Mouse (Mus musculus): ENCODE measurements around the gene Tox4. TPM values are rescaled to one million over a fixed set of nuclear protein-coding genes. Genes with fewer than 3 reads are reported as not detected.

Gene Tox4
- polyA plus RNA-seq, 1 experiment from 2014 or later: 43.4 TPM

DNA sequence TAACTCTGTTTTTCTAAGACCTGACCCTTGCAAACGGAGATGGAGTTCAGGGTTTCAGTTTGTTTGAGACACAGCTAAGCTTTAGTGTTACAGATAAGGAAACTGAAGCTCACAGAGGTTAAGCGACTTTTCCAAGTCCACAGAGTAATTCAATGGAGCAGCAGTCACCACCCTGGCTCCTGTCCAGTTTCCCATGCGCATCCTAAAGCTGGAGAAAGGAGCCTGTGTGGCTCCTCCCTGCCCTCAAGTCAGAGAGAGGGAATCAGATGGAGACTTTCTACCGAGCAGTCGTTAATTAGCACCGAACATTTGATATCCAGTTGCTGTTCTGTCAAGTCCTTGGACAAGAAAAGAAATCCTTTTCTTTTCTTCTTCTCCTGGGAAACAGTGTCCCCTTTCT is 40.4 kb downstream of the Tox4 start:
- ATAC-seq (ENCODE audit: low read depth): no peak
- 34% methylated on average over 6 of the region's 6 CpGs for WGBS
- H3K9me3 ChIP-seq (ENCODE audit: control insufficient read depth, low read length): no peaks in the 10 kb centered on the region
- no peak overlapping the region for H3K9ac ChIP-seq (ENCODE audit: low read length)
- H3K27ac ChIP-seq (ENCODE audit: low read length): no peak overlapping the region
- H3K36me3 ChIP-seq (ENCODE audit: control insufficient read depth, insufficient read depth, low read length): peaks cover 4% of the 10 kb centered on the region
- no peak overlapping the region for H3K4me2 ChIP-seq (ENCODE audit: low read depth, low read length)
- peaks cover 14% of the 10 kb centered on the region for H3K4me1 ChIP-seq (replicated peaks; ENCODE audit: control insufficient read depth, insufficient read depth, low read length)
- 0 out of 2 replicates have a peak, but pooled peaks cover 2% of the 10 kb centered on the region for H3K27me3 ChIP-seq (ENCODE audit: control insufficient read depth, insufficient read depth, low read depth, low read length)
- no peak overlapping the region for H3K4me3 ChIP-seq (ENCODE audit: low read length)

DNA sequence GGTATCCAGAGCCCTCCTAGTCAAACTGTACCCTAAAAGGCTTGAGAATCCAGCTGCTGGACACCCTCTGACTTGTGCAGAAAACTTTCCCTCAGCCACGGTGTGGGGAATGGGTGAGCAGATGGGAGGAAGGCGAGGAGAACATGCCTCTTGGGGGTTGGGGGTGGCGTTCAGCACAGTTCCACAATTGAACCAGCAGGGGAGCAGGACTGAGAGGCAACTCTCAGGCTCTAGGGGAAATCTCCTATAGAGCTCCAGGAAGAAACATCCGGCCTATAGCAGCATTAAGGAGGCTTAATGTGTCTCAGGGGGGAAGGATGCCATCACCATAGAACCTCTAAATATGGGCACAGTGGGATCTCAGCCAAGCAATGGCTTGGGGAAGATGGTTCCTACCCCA is 46.9 kb downstream of the Tox4 start:
- peaks cover 33% of the 10 kb centered on the region for H3K27me3 ChIP-seq (ENCODE audit: control insufficient read depth, insufficient read depth, low read depth, low read length)
- peaks cover 7% of the 10 kb centered on the region for H3K4me1 ChIP-seq (replicated peaks; ENCODE audit: control insufficient read depth, insufficient read depth, low read length)
- H3K9ac ChIP-seq (ENCODE audit: low read length): no peak overlapping the region
- no peaks in the 10 kb centered on the region for H3K36me3 ChIP-seq (ENCODE audit: control insufficient read depth, insufficient read depth, low read length)
- H3K4me3 ChIP-seq (ENCODE audit: low read length): no peak overlapping the region
- H3K9me3 ChIP-seq (ENCODE audit: control insufficient read depth, low read length): no peaks in the 10 kb centered on the region
- no peak for ATAC-seq (ENCODE audit: low read depth)
- no peak overlapping the region for H3K4me2 ChIP-seq (ENCODE audit: low read depth, low read length)
- 19% methylated on average over 4 of the region's 4 CpGs for WGBS
- H3K27ac ChIP-seq (ENCODE audit: low read length): no peak overlapping the region

DNA sequence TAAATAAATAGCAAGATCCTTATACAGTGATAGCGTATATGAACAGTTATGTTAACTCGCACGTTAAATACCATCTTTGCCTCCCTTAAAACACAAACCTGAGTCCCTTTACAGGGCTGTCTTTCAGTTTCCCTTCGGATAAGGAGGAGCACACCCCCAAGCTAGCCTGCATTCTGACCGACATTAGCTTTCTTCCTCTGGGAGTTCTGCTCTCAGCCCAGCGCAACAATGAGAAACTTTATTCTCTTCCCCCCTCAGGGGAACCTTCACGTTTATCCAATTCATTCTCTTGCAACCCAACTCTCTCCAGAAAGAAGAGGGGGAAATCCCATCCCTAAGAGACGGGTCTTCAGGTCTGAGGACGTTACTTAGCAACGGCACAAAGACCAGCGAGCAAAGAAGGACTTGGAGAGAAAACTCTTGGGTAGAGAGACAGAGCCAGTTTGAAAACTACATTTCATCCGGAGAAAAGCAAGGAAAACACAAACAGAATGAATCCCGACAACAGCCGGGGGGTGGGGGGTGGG is 48.5 kb downstream of the Tox4 start:
- Histone ChIP-seq H3K4me3 (ENCODE audit: low read length) (peak overlapping the region; percentile 45), H3K4me1 (replicated peaks; ENCODE audit: control insufficient read depth, insufficient read depth, low read length) (peaks cover 7% of the 10 kb centered on the region), H3K27me3 (ENCODE audit: control insufficient read depth, insufficient read depth, low read depth, low read length) (peaks cover 42% of the 10 kb centered on the region), H3K36me3 (ENCODE audit: control insufficient read depth, insufficient read depth, low read length) (no peaks in the 10 kb centered on the region), H3K9ac (ENCODE audit: low read length) (peak overlapping the region; percentile 17), H3K4me2 (ENCODE audit: low read depth, low read length) (peak overlapping the region; percentile 74), H3K9me3 (ENCODE audit: control insufficient read depth, low read length) (no peaks in the 10 kb centered on the region), H3K27ac (ENCODE audit: low read length) (no peak overlapping the region)
- WGBS: 3% methylated on average over 14 of the region's 14 CpGs
- ATAC-seq (ENCODE audit: low read depth): no peak

DNA sequence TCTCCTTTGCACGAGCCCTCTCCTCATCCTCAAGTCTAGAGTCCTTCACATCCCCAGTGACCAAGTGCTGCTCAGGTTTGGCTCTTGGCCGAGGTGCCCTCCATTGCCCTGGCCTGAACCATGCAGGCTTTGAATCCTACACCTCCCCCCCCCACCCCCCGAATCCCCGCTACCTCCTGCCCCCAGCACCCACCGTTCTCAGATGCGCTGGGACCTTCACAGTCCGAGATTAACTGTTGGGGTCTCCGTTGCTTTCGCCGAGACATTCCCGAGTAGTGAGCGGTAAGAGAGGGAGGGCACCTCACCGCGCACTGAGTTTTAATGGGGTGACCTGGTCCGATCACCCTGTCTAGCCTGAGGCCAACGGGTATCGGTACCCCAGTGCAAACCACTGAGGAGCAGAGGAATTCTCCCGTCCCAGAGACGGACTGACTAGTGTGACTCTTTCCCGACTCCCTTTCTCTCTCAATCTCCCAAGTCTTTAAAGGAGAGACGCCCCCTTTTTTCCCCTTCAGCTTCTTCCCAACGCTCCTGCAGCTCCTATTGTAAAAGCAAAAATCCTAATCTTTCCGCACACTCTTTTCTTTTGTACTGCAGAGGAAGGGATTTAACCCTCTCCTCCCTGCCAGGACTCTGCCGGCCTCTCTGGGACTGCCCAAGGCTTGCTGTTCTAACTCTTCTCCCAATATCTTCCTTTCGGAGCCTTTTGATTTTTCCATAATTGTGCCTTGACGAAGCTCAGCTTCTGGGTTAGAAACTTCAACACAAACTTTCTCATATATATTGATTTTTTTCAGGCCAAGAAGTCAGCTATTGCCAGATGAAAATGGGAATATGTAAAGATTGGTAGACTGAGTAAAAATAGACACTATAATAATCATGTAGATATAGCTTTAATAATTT is 49.2 kb downstream of the Tox4 start, which contains the start of gene Sall2:
Gene Sall2, minus strand, starts transcription at position 853 of the 903 bp plus-strand sequence.
- H3K9ac ChIP-seq (ENCODE audit: low read length): peak within 1 kb of the TSS; percentile 17

DNA sequence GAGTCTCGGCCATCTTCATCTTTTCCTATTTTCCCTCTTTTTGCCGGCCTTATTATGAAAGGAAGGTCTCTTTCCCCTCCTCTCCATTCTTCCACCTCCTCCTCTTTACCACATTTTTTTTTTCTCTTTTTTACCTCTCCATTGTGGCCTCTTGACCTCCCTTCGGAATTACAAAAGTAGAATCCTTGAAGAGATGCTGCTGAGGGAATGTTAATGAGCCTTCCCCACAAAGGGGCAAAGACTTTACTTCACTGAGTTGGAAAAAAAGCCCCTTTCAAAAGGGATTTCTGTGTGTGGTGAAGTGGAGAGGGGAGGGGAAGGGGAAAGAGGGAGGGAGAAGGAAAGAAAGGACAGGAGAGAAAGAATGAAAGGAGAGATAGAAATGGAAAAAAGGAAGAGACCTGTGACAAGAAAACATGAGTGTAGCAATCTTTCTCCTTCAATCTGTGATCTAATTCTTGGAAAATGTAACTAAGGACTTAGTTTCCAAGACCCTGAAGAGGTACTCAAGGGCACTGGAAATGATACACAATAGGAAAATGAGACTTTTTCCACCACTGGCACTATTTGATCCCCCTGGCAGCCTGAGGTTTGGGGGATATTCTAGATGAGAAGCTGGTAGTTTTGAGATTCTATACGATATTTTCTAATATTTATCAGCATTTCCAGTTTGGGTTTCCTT is 52.3 kb downstream of the Tox4 start:
- no peak overlapping the region for H3K4me2 ChIP-seq (ENCODE audit: low read depth, low read length)
- H3K9ac ChIP-seq (ENCODE audit: low read length): no peak overlapping the region
- 30% methylated on average over 4 of the region's 4 CpGs for WGBS
- peaks cover 7% of the 10 kb centered on the region for H3K4me1 ChIP-seq (replicated peaks; ENCODE audit: control insufficient read depth, insufficient read depth, low read length)
- H3K4me3 ChIP-seq (ENCODE audit: low read length): no peak overlapping the region
- no peaks in the 10 kb centered on the region for H3K36me3 ChIP-seq (ENCODE audit: control insufficient read depth, insufficient read depth, low read length)
- no peak overlapping the region for H3K27ac ChIP-seq (ENCODE audit: low read length)
- peaks cover 40% of the 10 kb centered on the region for H3K27me3 ChIP-seq (ENCODE audit: control insufficient read depth, insufficient read depth, low read depth, low read length)
- H3K9me3 ChIP-seq (ENCODE audit: control insufficient read depth, low read length): no peaks in the 10 kb centered on the region
- no peak for ATAC-seq (ENCODE audit: low read depth)

More for the DNA sequence above, 49.2 kb downstream of the Tox4 start, which contains the start of gene Sall2:
- Histone ChIP-seq H3K4me1 (replicated peaks; ENCODE audit: control insufficient read depth, insufficient read depth, low read length) (peaks cover 7% of the 10 kb centered on the region), H3K27ac (ENCODE audit: low read length) (no peak within 1 kb of the TSS), H3K36me3 (ENCODE audit: control insufficient read depth, insufficient read depth, low read length) (no peaks in the 10 kb centered on the region), H3K27me3 (ENCODE audit: control insufficient read depth, insufficient read depth, low read depth, low read length) (peaks cover 42% of the 10 kb centered on the region), H3K9me3 (ENCODE audit: control insufficient read depth, low read length) (no peaks in the 10 kb centered on the region), H3K4me3 (ENCODE audit: low read length) (peak within 1 kb of the TSS; percentile 45), H3K4me2 (ENCODE audit: low read depth, low read length) (peak within 1 kb of the TSS; percentile 74)
- WGBS: 2% methylated on average over 25 of the region's 26 CpGs
- ATAC-seq (ENCODE audit: low read depth): no peak; the same call in 1 of the 2 replicates

DNA sequence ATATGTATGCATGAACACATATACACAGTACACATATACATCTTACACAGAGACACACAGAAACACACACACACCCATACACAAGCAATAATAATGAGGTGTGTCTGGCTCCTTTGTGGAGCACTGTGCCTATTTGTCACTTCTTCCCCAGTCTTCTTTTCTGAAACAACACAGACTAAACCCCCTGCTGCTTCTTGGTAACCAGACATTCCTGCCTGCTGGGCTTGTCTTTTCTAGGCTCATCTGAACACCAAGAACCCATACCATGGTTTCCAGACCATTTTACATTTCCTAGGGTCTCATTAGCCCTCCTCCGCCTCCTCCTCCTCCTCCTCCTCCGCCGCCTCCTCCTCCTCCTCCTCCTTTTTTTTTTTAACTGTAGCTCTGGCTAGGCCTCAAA is 53.2 kb downstream of the Tox4 start:
- 65% methylated on average over 3 of the region's 3 CpGs for WGBS
- peaks cover 7% of the 10 kb centered on the region for H3K4me1 ChIP-seq (replicated peaks; ENCODE audit: control insufficient read depth, insufficient read depth, low read length)

DNA sequence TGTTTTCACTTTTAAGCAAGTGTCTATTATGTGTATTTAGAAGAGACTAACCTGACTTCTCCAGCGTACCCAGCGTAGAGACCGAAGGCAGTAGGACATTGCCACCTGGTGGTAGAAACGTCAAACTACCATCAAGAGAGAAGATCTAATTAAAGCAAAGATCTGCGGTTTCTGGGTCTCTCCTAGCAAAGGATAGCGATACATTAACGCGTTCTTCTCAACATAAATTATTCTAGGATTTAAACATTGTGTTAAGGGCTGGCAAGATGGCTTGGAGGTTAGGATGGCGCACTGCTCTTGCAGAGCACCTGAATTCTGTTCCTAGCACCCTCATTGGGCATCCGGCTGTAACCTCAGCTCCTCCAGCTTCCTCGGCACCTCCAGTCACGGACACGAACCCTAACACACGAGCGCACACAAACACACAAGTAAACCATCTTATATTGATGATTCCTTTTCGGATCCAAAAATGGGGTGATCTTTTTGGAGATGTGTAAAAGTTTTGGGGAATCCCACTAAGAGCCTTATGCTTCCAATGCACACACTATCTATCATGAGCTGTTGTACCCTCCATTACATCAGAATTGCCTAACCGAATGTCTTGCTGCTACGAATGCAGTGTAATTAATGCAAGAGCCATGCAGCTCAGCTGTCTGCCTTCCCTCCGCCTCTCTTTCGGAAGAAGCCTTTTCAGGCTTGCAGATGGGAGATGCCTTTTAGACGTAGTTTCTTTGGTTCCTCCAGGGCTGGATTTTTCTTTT is 60.0 kb downstream of the Tox4 start:
- Histone ChIP-seq H3K36me3 (ENCODE audit: control insufficient read depth, insufficient read depth, low read length) (no peaks in the 10 kb centered on the region), H3K4me3 (ENCODE audit: low read length) (peak overlapping the region; percentile 7; the same call in 1 of the 2 replicates), H3K4me1 (replicated peaks; ENCODE audit: control insufficient read depth, insufficient read depth, low read length) (no peaks in the 10 kb centered on the region), H3K4me2 (ENCODE audit: low read depth, low read length) (peak overlapping the region; percentile 31; the same call in 1 of the 2 replicates), H3K27ac (ENCODE audit: low read length) (no peak overlapping the region), H3K27me3 (ENCODE audit: control insufficient read depth, insufficient read depth, low read depth, low read length) (no peaks in the 10 kb centered on the region), H3K9me3 (ENCODE audit: control insufficient read depth, low read length) (no peaks in the 10 kb centered on the region), H3K9ac (ENCODE audit: low read length) (no peak overlapping the region)
- peak; percentile 80 for ATAC-seq (ENCODE audit: low read depth)
- WGBS: 25% methylated on average over 21 of the region's 21 CpGs

More for the DNA sequence above, 53.2 kb downstream of the Tox4 start:
- H3K4me2 ChIP-seq (ENCODE audit: low read depth, low read length): no peak overlapping the region
- H3K9ac ChIP-seq (ENCODE audit: low read length): no peak overlapping the region
- no peaks in the 10 kb centered on the region for H3K9me3 ChIP-seq (ENCODE audit: control insufficient read depth, low read length)
- no peak overlapping the region for H3K27ac ChIP-seq (ENCODE audit: low read length)
- no peak overlapping the region for H3K4me3 ChIP-seq (ENCODE audit: low read length)
- no peaks in the 10 kb centered on the region for H3K36me3 ChIP-seq (ENCODE audit: control insufficient read depth, insufficient read depth, low read length)
- H3K27me3 ChIP-seq (ENCODE audit: control insufficient read depth, insufficient read depth, low read depth, low read length): peaks cover 34% of the 10 kb centered on the region
- ATAC-seq (ENCODE audit: low read depth): no peak

DNA sequence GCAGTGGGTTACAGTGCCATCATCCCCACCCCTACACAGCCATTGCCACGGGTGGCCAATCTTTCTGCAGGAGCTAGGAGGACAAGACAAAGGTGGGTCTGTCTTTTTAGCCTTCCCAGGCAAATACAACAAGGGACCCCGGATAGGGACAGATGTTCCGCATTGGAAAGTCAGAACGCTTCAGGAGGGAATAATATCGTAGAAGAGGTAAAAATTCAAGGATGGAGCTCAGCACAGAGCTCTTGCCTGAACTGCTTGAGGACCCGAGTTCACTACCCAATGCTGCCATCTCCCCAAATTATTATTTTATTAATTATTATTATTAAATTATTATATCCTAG is 60.5 kb downstream of the Tox4 start:
- no peak for ATAC-seq (ENCODE audit: low read depth)
- 71% methylated on average over 6 of the region's 6 CpGs for WGBS
- H3K4me1 ChIP-seq (replicated peaks; ENCODE audit: control insufficient read depth, insufficient read depth, low read length): no peaks in the 10 kb centered on the region
- H3K4me3 ChIP-seq (ENCODE audit: low read length): no peak overlapping the region
- no peak overlapping the region for H3K9ac ChIP-seq (ENCODE audit: low read length)
- no peak overlapping the region for H3K27ac ChIP-seq (ENCODE audit: low read length)
- H3K36me3 ChIP-seq (ENCODE audit: control insufficient read depth, insufficient read depth, low read length): no peaks in the 10 kb centered on the region
- peaks cover 3% of the 10 kb centered on the region for H3K9me3 ChIP-seq (ENCODE audit: control insufficient read depth, low read length)
- H3K4me2 ChIP-seq (ENCODE audit: low read depth, low read length): no peak overlapping the region
- no peaks in the 10 kb centered on the region for H3K27me3 ChIP-seq (ENCODE audit: control insufficient read depth, insufficient read depth, low read depth, low read length)

Measured in lung, embryonic 16.5 days (tissue).